Mouse (Mus musculus) small intestine, adult 2 months (tissue): ENCODE measurements around the gene Pin1.

Experiments used
- CTCF ChIP-seq: fragments of 200-500 bp; IDR thresholded peaks from 2 replicates; pipeline ENCODE4 v1.5.1; 2012; ENCODE audit warnings: low read depth, mild to moderate bottlenecking, control low read depth, inconsistent platforms, low read length, moderate library complexity, mixed read lengths; ENCODE audit not compliant: insufficient replicate concordance, insufficient read length; ENCODE audit errors: extremely low read depth
- POLR2A ChIP-seq: fragments of 200-500 bp; IDR thresholded peaks from 2 replicates; pipeline ENCODE4 v1.6.1; 2012; ENCODE audit warnings: low read depth, mild to moderate bottlenecking, control low read depth, inconsistent platforms, low read length, moderate library complexity

GRCm38 (mm10) chr9:20616685-20617084 lies 35.2 kb upstream of the Pin1 start:
- TF ChIP-seq CTCF = no peak
- no peak for TF ChIP-seq POLR2A
